Mouse (Mus musculus) left cerebral cortex, adult 8-10 months (tissue): ENCODE results near the gene Ganc. TPM values are rescaled to one million over a fixed set of nuclear protein-coding genes. Genes with fewer than 3 reads are reported as not detected.

ENCODE experiments used
- DNase-seq, 2 experiments: peaks; one replicate each; pipeline ENCODE4 v3.0.0; 2022; ENCODE audit warnings: low spot score in 2 of 2
- total RNA-seq, 4 experiments: library from RNA; stranded (reverse); gene quantifications; 2 replicates each; pipeline ENCODE4 v1.2.4; 2022

Gene Ganc
- total RNA-seq, 4 experiments from 2014 or later, result 14.2 to 18.3 (median 16.2) TPM

- DNase-seq, result no peak
Measured at GRCm38 (mm10) chr2:120450724-120451123, 47.0 kb downstream of the Ganc start.

DNA sequence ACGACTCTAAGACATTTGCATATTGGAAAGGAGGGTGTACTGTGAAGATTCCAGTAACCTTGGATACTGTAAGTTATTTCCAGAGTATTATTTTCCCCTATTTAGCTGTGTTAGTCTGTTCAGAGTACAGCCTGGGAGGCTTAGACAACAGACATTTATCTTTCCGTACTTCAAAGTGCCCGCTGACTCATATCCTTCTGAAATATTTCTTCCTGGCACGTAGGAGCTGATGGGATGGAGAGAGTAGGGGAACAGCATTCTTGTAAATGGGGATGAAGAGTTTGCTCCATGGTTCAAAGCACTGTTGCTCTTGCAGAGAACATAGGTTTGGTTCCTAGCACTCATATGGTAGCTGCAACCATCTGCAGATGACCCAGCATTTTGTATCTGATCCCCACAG, 48.9 kb downstream of the Ganc start:
- DNase-seq, result no peak

- DNase-seq, result no peak
Measured at GRCm38 (mm10) chr2:120454987-120455386, 51.3 kb downstream of the Ganc start.

DNA sequence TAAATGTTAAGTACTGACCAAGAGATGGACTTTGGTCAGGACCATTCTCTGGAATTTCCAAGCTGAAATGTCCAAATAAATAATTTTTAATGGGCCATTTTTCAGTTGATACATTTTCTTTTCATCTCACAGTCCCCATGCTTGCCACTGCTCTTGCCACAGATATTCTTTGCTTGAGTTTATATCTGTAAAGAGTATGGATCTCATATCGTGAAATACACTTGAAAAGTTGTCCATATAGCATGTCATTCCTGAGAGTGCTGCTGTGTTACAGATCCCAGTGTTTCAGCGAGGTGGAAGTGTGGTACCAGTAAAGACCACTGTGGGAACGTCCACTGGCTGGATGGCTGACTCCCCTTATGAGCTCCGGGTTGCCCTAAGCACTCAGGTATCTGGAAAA, 52.0 kb downstream of the Ganc start, which contains the start of gene Capn3:
Gene Capn3, plus strand, starts transcription at position 301 of the 400 bp plus-strand sequence.
- DNase-seq, result no peak

- DNase-seq, result no peak
Measured at GRCm38 (mm10) chr2:120460216-120460615, 56.5 kb downstream of the Ganc start.

DNA sequence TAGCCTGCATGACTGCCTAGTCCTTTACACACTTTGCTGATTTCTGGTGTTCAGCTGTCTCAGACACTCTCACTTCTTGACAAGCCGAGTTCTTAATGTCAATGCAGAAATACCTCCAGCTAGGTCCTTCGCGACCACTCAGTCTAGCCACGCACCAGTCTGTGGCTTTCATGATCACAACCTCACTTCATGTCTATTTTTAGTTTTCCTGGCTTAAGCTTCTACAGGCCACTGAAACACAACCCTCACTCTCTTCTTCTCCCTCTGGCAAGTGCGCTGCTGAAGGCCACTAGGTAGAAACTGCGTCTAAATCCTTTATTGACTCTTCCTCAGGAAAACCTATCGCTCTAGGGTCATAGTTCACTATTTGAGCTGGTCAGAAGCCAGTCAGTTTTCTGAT, 59.6 kb downstream of the Ganc start:
- no peak for DNase-seq

- DNase-seq, result no peak
Measured at GRCm38 (mm10) chr2:120464091-120464490, 60.4 kb downstream of the Ganc start.

- no peak for DNase-seq
Measured at GRCm38 (mm10) chr2:120464732-120465396, 61.2 kb downstream of the Ganc start.

DNA sequence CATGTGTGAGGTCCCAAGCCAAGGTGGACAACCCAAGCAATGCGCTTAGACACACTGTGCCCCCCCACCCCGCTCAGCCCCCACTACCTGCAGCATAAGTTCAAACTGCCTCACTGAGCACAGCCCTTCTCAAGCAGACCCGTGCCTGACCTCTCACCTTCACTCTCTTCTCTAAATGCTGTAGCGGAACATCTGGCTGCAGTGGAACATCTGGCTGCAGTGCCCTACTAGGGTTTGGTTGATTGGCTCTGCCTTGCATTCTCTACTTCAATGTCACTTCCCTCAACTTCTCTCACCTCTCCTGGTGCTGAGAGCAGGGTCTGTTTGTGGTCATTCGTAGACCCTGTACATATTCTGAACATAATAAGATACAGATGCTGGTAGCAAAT, 61.7 kb downstream of the Ganc start:
- DNase-seq, result no peak

DNA sequence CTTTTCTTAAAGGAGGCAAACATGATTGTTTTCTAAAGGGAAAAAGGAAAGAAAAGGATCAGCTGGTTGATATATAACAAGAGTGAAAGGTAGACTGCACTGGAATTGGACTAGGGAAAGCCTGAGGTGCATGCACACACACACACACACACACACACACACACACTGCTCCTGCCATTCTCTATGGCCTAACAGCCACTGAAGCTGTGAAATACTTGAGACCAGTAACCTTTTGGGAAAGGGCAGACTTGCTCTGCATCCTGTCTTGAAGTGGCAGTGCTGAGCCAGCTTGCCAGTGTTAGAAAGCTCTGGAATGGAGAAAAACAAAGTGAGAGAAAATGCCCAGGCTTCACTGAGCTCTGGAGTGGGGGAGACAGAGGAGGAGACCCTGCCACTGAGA, 64.3 kb downstream of the Ganc start:
- DNase-seq, result no peak

DNA sequence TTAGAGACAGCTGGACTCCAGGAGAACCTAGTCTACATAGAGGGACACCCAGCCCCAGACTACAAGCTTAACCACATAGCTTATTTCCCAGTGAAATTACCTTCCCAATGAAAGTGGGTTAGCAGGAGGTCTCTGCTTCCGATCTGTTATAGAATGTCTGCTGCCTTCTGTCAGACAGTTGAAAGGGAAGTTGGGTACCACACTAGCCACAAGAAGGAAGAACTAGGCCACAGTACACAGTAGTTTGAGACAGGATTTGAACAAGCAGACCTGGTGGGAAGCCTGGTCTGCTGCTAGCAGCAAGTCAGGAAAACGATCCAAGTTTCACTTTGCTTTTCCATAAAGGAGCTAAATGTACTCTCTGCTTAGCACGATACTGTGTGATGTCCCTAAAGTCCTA, 65.5 kb downstream of the Ganc start:
- no peak for DNase-seq

DNA sequence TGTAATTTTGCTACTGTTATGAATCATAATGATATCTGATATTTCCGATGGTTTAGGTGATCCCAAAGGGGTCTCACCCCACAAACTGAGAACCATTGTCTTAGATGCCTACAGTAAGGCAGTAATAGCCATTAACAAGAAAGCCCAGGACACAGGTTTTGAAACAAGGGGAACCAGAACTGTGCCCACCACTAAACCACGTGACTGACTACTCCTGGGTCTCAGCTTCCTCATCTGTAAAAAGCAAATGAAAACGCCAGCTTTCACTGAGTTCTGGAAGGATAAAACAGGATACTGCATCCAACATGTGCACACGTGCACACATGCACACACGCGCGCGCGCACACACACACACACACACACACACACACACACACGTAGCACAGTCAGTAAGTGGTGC, 66.0 kb downstream of the Ganc start:
- DNase-seq, result no peak

- DNase-seq, result no peak
Measured at GRCm38 (mm10) chr2:120470856-120471255, 67.2 kb downstream of the Ganc start.

- no peak for DNase-seq
Measured at GRCm38 (mm10) chr2:120476277-120477087, 72.8 kb downstream of the Ganc start.

- DNase-seq, result peak; percentile 28 to 44
Measured at GRCm38 (mm10) chr2:120478600-120478999, 74.9 kb downstream of the Ganc start.

DNA sequence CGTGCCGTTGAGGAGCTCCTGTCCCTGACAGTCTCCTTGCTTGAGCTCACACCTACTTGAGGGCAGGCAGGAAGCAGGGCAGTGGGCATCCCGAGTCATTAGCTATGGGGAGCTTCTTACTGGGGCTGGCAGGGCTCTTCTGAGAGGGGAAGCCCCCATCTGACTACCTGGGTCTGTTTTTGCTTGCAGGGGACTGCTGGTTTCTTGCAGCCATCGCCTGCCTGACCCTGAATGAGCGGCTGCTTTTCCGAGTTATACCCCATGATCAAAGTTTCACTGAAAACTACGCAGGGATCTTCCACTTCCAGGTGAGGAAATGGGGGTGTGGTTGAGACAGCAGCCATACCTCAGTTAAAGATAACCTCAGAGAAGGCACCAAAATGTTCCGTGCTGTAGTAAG, 78.2 kb downstream of the Ganc start:
- DNase-seq, result no peak

DNA sequence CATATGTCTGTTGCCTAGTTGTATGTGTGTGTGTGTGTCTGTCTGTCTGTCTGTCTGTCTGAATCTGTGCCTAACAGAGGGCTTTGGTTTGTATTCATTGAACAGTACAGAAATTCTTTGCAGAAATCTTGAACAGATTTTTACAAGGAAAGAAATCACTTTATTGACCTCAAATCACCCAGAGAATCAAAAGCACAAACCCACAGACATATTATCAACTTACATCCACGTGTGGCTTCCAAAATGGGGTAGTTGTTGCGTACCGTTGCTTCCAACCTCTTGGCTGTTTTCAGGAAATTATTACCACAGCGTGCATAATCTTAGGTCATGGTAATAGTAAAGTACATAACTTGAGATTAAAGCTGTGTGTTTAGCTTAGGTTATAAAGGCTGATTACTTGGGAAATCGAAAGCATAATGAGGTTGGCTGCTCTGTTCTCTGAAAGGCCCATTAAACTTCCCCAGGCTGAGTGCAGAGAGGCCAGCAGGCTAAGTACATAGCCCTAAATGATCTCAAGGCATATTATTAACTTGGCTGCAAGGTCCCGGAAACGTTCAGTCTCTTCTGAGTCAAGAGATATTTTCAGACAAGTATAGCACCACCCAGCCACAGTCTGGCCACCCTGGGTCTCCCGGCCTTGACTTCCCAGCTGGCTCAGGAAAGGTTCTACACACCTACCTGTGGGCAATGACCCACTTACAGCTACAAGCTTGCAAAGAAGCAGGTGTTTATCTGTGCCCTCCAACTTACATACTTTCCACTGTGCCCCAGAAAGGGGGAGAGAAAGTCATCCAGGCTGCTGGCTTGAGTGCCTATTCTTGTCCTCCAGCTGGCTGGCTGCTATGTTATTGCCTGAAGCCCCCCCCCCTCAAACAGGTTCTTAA, 79.1 kb downstream of the Ganc start:
- no peak for DNase-seq

DNA sequence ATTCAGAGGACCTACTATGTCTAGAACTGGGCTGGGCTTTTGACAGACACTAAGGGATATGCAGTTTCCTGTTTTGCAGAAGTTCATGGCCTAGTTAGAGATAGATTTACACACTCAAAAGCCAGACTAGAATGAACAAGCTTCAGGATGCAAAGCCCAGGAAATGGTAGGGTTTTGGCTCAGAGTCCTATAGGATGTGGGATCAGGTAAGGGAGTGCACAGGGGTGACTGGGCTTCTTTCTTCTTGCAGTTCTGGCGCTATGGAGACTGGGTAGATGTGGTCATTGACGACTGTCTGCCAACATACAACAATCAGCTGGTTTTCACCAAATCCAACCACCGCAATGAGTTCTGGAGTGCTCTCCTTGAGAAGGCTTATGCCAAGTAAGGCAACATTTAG, 80.5 kb downstream of the Ganc start:
- no peak for DNase-seq

DNA sequence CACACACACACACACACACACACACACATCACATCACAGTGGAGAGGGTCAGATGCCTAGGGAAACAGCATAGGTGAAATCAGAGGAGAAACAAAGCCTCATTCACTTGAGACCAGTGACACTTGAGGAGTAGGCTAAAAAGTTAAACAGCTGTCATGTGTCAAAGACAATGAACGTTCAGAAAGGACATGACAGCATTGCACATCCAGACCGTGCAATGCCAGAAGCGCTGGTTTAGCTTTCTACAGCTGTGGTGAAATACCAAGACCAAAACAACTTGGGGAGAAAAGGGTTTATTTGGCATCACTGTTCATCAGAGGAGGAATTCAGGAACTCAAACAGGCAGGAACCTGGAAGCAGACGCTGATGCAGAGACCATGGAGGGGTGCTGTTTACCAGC, 89.6 kb downstream of the Ganc start:
- DNase-seq, result no peak

GRCm38 (mm10) chr2:120496511-120496910, 92.8 kb downstream of the Ganc start:
- peak in 1 of 2 experiments; percentile 30 for DNase-seq

DNA sequence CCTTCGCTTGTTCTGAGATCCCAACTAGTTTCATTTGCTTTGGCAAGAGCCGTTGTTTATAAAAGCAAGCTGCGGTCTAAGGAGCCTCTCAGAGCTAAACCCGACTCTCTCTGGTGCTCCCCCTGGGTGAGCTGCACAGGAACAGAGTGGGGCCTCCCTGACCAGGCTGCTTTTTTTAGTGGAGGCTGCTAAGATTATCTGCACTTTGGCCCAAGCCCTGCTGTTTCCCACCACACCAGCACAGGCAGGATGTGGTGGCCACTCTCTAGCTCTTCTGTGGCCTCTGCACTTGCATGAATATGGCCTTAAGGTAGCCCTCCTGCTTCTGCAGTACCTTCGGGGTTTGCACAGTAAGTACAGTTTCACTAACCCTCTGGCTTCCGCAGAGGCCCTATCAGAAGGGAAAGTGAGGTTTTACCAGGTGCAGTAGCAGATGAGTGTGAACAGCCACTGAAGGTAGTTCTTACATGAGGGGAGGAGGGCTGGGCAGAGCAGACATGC, 96.3 kb downstream of the Ganc start:
- DNase-seq, result no peak
